Mouse (Mus musculus) megakaryocyte, embryonic 14.5 days (primary cell): ENCODE results near the gene Tmem164. TPM values are rescaled to one million over a fixed set of nuclear protein-coding genes. Genes with fewer than 3 reads are reported as not detected.

Experiments used
- H3K27me3 ChIP-seq: replicated peaks from 2 replicates; pipeline ENCODE3; 2012; ENCODE audit warnings: inconsistent platforms
- H3K36me3 ChIP-seq: replicated peaks from 2 replicates; pipeline ENCODE3; 2012; ENCODE audit warnings: low read length, inconsistent platforms, mixed read lengths
- H3K4me1 ChIP-seq: 2 replicates; pipeline ENCODE4 v1.6.1; 2012; ENCODE audit warnings: inconsistent platforms
- H3K4me3 ChIP-seq: replicated peaks from 2 replicates; pipeline ENCODE3; 2012; ENCODE audit warnings: moderate library complexity, mild to moderate bottlenecking, inconsistent platforms
- H3K9me3 ChIP-seq: 2 replicates; pipeline ENCODE4 v1.6.1; 2012; ENCODE audit warnings: inconsistent platforms
- FLI1 ChIP-seq: IDR thresholded peaks from 2 replicates; pipeline ENCODE4 v1.6.1; 2012; ENCODE audit warnings: low read length, inconsistent platforms, mixed read lengths
- GATA1 ChIP-seq: IDR thresholded peaks from 3 replicates; pipeline ENCODE4 v1.6.1; 2012; ENCODE audit warnings: mixed read lengths, low read length, inconsistent platforms, borderline replicate concordance
- polyA plus RNA-seq: library from polyadenylated mRNA; stranded (reverse); fragments of >175 nt; gene quantifications from 2 replicates; pipeline ENCODE4 v1.2.3, GENCODE M21; 2012; ENCODE audit warnings: low replicate concordance; ENCODE audit not compliant: insufficient read depth

Tmem164 gene
- polyA plus RNA-seq, 1 experiment, result 10.3 TPM

GRCm38 (mm10) chrX:142818057-142818682, 137.0 kb downstream of the Tmem164 start:
- peaks cover 3% of the 10 kb centered on the region for H3K27me3 ChIP-seq
- no peaks in the 10 kb centered on the region for H3K9me3 ChIP-seq
- H3K4me1 ChIP-seq, result peaks cover 16% of the 10 kb centered on the region
- TF ChIP-seq FLI1 (no peak), GATA1 (no peak)
- peaks cover 50% of the 10 kb centered on the region for H3K36me3 ChIP-seq
- H3K4me3 ChIP-seq, result no peak overlapping the region

GRCm38 (mm10) chrX:142821239-142821638, 140.0 kb downstream of the Tmem164 start:
- peaks cover 29% of the 10 kb centered on the region for H3K4me1 ChIP-seq
- H3K27me3 ChIP-seq, result peaks cover 3% of the 10 kb centered on the region
- no peak overlapping the region for H3K4me3 ChIP-seq
- H3K9me3 ChIP-seq, result no peaks in the 10 kb centered on the region
- no peak for TF ChIP-seq FLI1
- TF ChIP-seq GATA1, result no peak
- H3K36me3 ChIP-seq, result peaks cover 50% of the 10 kb centered on the region

- H3K9me3 ChIP-seq, result no peaks in the 10 kb centered on the region
- H3K36me3 ChIP-seq, result peaks cover 56% of the 10 kb centered on the region
- no peak overlapping the region for H3K4me3 ChIP-seq
- H3K27me3 ChIP-seq, result peaks cover 5% of the 10 kb centered on the region
- peaks cover 35% of the 10 kb centered on the region for H3K4me1 ChIP-seq
- TF ChIP-seq GATA1 (no peak), FLI1 (no peak)
Observed at GRCm38 (mm10) chrX:142821846-142822245, 140.6 kb downstream of the Tmem164 start.

GRCm38 (mm10) chrX:142825309-142825708, 144.1 kb downstream of the Tmem164 start:
- peaks cover 44% of the 10 kb centered on the region for H3K36me3 ChIP-seq
- TF ChIP-seq GATA1 (no peak), FLI1 (no peak)
- H3K9me3 ChIP-seq, result no peaks in the 10 kb centered on the region
- peaks cover 6% of the 10 kb centered on the region for H3K27me3 ChIP-seq
- peaks cover 44% of the 10 kb centered on the region for H3K4me1 ChIP-seq
- H3K4me3 ChIP-seq, result no peak overlapping the region

GRCm38 (mm10) chrX:142827644-142828043, 146.4 kb downstream of the Tmem164 start:
- peaks cover 5% of the 10 kb centered on the region for H3K27me3 ChIP-seq
- no peak overlapping the region for H3K4me3 ChIP-seq
- no peaks in the 10 kb centered on the region for H3K9me3 ChIP-seq
- peaks cover 42% of the 10 kb centered on the region for H3K4me1 ChIP-seq
- peaks cover 44% of the 10 kb centered on the region for H3K36me3 ChIP-seq
- TF ChIP-seq GATA1, result no peak

- Histone ChIP-seq H3K27me3 (peaks cover 7% of the 10 kb centered on the region), H3K4me3 (no peak overlapping the region), H3K9me3 (no peaks in the 10 kb centered on the region), H3K36me3 (peaks cover 45% of the 10 kb centered on the region), H3K4me1 (peaks cover 42% of the 10 kb centered on the region)
- no peak for TF ChIP-seq FLI1
- TF ChIP-seq GATA1, result no peak
Observed at GRCm38 (mm10) chrX:142828184-142828908, 147.1 kb downstream of the Tmem164 start.

GRCm38 (mm10) chrX:142829267-142829666, 148.1 kb downstream of the Tmem164 start:
- Histone ChIP-seq H3K27me3 (peaks cover 7% of the 10 kb centered on the region), H3K4me1 (peaks cover 41% of the 10 kb centered on the region), H3K36me3 (peaks cover 51% of the 10 kb centered on the region), H3K4me3 (no peak overlapping the region), H3K9me3 (no peaks in the 10 kb centered on the region)
- TF ChIP-seq FLI1 (no peak), GATA1 (no peak)

GRCm38 (mm10) chrX:142829866-142830470, 148.8 kb downstream of the Tmem164 start:
- Histone ChIP-seq H3K27me3 (peaks cover 7% of the 10 kb centered on the region), H3K4me1 (peaks cover 37% of the 10 kb centered on the region), H3K36me3 (peaks cover 57% of the 10 kb centered on the region), H3K4me3 (no peak overlapping the region), H3K9me3 (no peaks in the 10 kb centered on the region)
- TF ChIP-seq FLI1, result no peak
- no peak for TF ChIP-seq GATA1

GRCm38 (mm10) chrX:142830572-142830971, 149.4 kb downstream of the Tmem164 start:
- H3K4me3 ChIP-seq, result no peak overlapping the region
- no peaks in the 10 kb centered on the region for H3K9me3 ChIP-seq
- H3K4me1 ChIP-seq, result peaks cover 37% of the 10 kb centered on the region
- peaks cover 63% of the 10 kb centered on the region for H3K36me3 ChIP-seq
- TF ChIP-seq FLI1 (no peak), GATA1 (no peak)
- H3K27me3 ChIP-seq, result peaks cover 7% of the 10 kb centered on the region

GRCm38 (mm10) chrX:142832221-142832620, 151.0 kb downstream of the Tmem164 start:
- peaks cover 31% of the 10 kb centered on the region for H3K4me1 ChIP-seq
- peaks cover 72% of the 10 kb centered on the region for H3K36me3 ChIP-seq
- no peaks in the 10 kb centered on the region for H3K9me3 ChIP-seq

More at GRCm38 (mm10) chrX:142832221-142832620, 151.0 kb downstream of the Tmem164 start:
- no peak overlapping the region for H3K4me3 ChIP-seq
- TF ChIP-seq GATA1 (no peak), FLI1 (no peak)
- H3K27me3 ChIP-seq, result peaks cover 16% of the 10 kb centered on the region
